Mouse (Mus musculus) stomach, postnatal 0 days (tissue): Measurements from ENCODE around the gene Slc22a17.

Experiments used
- CTCF ChIP-seq: IDR thresholded peaks from 2 replicates; pipeline ENCODE4 v1.5.1; 2016; ENCODE audit warnings: antibody characterized with exemption, low read depth, mild to moderate bottlenecking, moderate library complexity
- EP300 ChIP-seq: optimal IDR thresholded peaks from 2 replicates; pipeline ENCODE3; 2016; ENCODE audit warnings: antibody characterized with exemption

DNA sequence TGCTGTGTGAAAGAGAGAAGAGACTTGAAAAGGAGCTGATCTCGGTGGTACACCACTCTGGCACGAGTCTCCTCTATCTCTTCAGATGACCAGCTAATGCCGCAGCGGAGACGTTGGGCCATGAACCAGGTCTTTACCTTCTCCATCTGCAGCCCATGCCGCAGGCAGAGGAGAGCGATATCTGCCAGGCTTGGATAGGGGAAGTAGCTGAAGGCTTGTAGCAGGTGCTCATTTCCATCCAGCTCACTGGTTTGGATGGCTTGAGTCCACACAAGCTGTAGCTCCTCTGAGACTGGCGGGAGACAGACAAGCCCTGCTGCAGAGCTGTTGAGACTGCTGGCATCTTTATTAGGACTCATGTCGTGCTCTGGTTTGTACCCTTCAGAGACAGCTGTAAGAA lies 55.0 kb downstream of the Slc22a17 start:
- TF ChIP-seq EP300 = no peak
- TF ChIP-seq CTCF = no peak
